ENCODE assay signal across 19 mouse cellular contexts in genomic region chr4:25955696-25956348, GRCm38 (mm10).
DNase-seq lines count a peak whose midpoint lies in the region; ATAC-seq and TF ChIP-seq lines count a peak whose summit lies in the region.
"Had no signal": no experiment of that assay in that cellular context is flagged by ENCODE, and none has a peak within 500 bp of the region (broad histone marks: within the 10 kb centered on the region; RNA-seq: fewer than 3 reads in every experiment).

No protein-coding gene starts in this region.

- H3K27ac ChIP-seq in forebrain, postnatal 0 days (ENCODE audit: low read depth, low read length), result peak overlapping the region; percentile 36
- H3K27ac ChIP-seq in forebrain, embryonic 10.5 days, result no peak overlapping the region
- H3K27ac ChIP-seq: embryonic facial prominence, embryonic 13.5 days; macrophage; midbrain, embryonic 12.5 days; stomach, postnatal 0 days had no signal

- WGBS in forebrain, postnatal 0 days, result 59% methylated on average over 2 of the region's 2 CpGs
- WGBS in forebrain, embryonic 10.5 days, result 87% methylated on average over 2 of the region's 2 CpGs

- no peaks in the 10 kb centered on the region for H3K36me3 ChIP-seq in forebrain, postnatal 0 days (ENCODE audit: insufficient read depth)
- no peaks in the 10 kb centered on the region for H3K36me3 ChIP-seq in forebrain, embryonic 10.5 days (replicated peaks)
- H3K36me3 ChIP-seq: embryonic facial prominence, embryonic 13.5 days; midbrain, embryonic 12.5 days had no signal

- no peak overlapping the region for H3K4me2 ChIP-seq in forebrain, postnatal 0 days (ENCODE audit: low read depth)
- H3K4me2 ChIP-seq: embryonic facial prominence, embryonic 13.5 days; lung, embryonic 14.5 days; midbrain, embryonic 12.5 days had no signal

- TF ChIP-seq CTCF in forebrain, postnatal 0 days (IDR thresholded peaks at IDR 0.05; ENCODE audit: low read depth), result peak; percentile 5; the same call in 1 of the 2 replicates

- H3K9me3 ChIP-seq in forebrain, postnatal 0 days (ENCODE audit: low read length), result no peaks in the 10 kb centered on the region
- no peaks in the 10 kb centered on the region for H3K9me3 ChIP-seq in forebrain, embryonic 10.5 days
- H3K9me3 ChIP-seq: embryonic facial prominence, embryonic 13.5 days; midbrain, embryonic 12.5 days had no signal

- ATAC-seq in forebrain, postnatal 0 days, result peak; percentile 95

- no peak overlapping the region for H3K4me3 ChIP-seq in forebrain, postnatal 0 days (ENCODE audit: low read depth, low read length)
- H3K4me3 ChIP-seq in forebrain, embryonic 10.5 days, result no peak overlapping the region
- H3K4me3 ChIP-seq: embryonic facial prominence, embryonic 13.5 days; midbrain, embryonic 12.5 days had no signal

- no peak overlapping the region for H3K9ac ChIP-seq in forebrain, postnatal 0 days
- H3K9ac ChIP-seq: embryonic facial prominence, embryonic 13.5 days; lung, embryonic 14.5 days; midbrain, embryonic 12.5 days had no signal

- DNase-seq in forebrain, postnatal 0 days, result peak; percentile 58
- no peak for DNase-seq in forebrain, embryonic 10.5 days (ENCODE audit: extremely low spot score, low spot score)
- DNase-seq in brain, adult 2 months (ENCODE audit: low read depth, low spot score), result peak; percentile 73
- DNase-seq in frontal cortex, postnatal 36 days (ENCODE audit: low spot score in 2 of 2), result peak; percentile 30 to 53
- DNase-seq in right cerebral cortex, postnatal 10 days (ENCODE audit: low spot score in 2 of 2), result peak; percentile 30 to 68
- DNase-seq in adipocyte (ENCODE audit: low spot score), result no peak
- no peak for DNase-seq in retina, embryonic 14.5 days (ENCODE audit: low spot score)
- DNase-seq: adrenal gland, adult 8-10 months; cerebellum, adult 2 months; heart, adult 11 months; kidney, adult 9 months; lung, embryonic 14.5 days; retina, postnatal 1 day; thymus, postnatal 36 days had no signal

- no peaks in the 10 kb centered on the region for H3K4me1 ChIP-seq in forebrain, postnatal 0 days (ENCODE audit: insufficient read depth)
- H3K4me1 ChIP-seq in forebrain, embryonic 10.5 days, result no peaks in the 10 kb centered on the region
- H3K4me1 ChIP-seq: embryonic facial prominence, embryonic 13.5 days; midbrain, embryonic 12.5 days had no signal

- H3K27me3 ChIP-seq in forebrain, postnatal 0 days (ENCODE audit: insufficient read depth, low read length), result no peaks in the 10 kb centered on the region
- H3K27me3 ChIP-seq in forebrain, embryonic 10.5 days (ENCODE audit: poor library complexity, severe bottlenecking), result no peaks in the 10 kb centered on the region
- H3K27me3 ChIP-seq: CH12.LX; embryonic facial prominence, embryonic 13.5 days; midbrain, embryonic 12.5 days had no signal

Comparison
In these comparisons a context has a peak if more than half of its experiments do, and no peak if none do; other contexts are left out.
1. DNase-seq: peak in forebrain, postnatal 0 days (single experiment), brain, adult 2 months (single experiment), frontal cortex, postnatal 36 days (2 of 2) and right cerebral cortex, postnatal 10 days (2 of 2); none in forebrain, embryonic 10.5 days (single experiment), adipocyte (single experiment) and retina, embryonic 14.5 days (single experiment).